Mouse (Mus musculus) frontal cortex, postnatal 25 days (tissue): Measurements from ENCODE around the gene 1110059E24Rik.
"Not testable (repeated sequence)": the region's sequence is repeated elsewhere in the genome, so short reads cannot be mapped to it uniquely, and the experiment has no call there.

Experiments used
- DNase-seq, 2 experiments: peaks; one replicate each; pipeline ENCODE4 v3.0.0; 2022; ENCODE audit warnings: low spot score in 2 of 2

Gene 1110059E24Rik

DNA sequence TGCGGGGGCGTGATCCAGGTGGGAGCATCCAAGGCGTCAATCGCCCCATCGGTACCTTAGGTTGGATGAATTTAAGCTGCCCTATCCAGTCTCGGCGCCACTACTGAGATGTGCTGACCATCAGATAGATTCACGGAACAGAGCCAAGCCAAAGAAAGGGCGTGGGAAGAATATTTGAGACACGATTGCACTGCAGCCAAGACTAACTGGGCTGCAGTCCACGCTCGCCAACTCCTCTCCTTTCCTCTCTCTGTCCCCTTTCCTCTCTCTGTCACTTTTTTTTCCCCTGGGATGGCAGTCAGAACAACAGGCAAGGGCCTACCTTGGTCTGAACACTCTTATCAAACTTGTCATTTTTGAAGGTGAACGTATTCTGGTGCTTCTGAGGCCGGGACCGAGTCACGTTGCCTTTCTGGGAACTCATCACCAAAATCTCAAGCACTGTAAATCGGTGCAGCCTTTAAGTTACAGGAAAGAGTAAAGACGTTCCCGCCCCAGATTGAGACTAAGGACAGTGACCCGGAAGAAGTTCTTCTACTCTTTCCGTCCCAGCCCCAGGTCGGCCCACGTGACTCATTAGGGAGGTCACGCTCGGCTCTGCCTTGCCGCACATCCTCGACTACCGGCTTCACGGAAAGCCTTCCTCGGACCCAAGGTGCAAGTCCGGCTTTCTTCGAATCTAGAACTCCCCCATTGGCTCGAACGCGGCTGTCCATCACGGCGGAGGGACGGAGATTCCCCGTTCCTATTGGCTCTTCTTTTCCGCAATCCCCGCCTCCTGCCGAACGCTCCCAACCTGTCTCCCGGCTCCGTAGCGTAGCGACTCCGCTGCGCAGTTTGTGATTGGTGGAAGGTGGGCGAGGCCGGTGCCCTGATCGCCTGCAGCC is at the start of gene 1110059E24Rik:
1110059E24Rik (minus strand) TSS at position 692 of the 887 bp plus-strand sequence.
- peak; percentile 89 to 93 for DNase-seq

GRCm38 (mm10) chr19:21680986-21681385 is 28.2 kb upstream of the 1110059E24Rik start:
- no peak for DNase-seq

DNA sequence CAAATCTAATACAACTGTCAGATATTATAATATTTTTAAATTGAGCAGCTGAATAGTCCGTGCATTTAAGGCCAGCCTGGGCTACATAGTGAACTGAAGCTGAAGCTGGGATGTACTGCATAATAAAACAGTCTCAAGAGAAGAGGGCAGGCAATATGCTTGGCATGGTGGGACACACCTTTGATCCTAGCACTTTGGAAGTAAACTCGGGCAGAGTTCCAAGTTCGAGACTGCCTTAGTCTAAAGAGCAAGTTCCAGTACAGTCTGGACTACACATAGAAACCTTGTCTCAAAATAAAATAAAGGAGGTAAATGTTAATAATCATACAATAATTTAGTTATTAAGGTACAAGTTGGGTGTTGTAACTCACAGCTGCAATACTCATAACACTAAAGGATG is 27.3 kb upstream of the 1110059E24Rik start:
- DNase-seq: no peak

GRCm38 (mm10) chr19:21674354-21675096 is 21.7 kb upstream of the 1110059E24Rik start:
- no peak for DNase-seq

DNA sequence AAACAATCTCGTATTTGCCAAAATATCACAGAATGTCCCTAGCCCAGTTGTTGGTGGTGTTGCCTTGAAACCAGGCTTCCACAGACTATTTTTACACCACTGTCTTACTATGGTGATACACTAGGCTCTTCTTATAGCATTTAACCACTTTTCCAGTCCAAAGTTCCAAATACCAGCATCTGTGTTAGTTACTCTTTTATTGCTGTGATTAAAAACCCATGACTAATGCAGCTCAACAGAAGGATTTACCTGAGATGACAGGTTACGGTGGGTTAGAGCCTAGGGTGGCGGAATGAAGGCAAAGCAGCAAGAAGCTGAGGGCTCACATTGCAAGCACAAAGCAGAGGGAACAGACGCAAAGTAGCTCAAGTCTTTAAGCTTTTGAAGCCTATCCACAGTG is 16.9 kb upstream of the 1110059E24Rik start:
- DNase-seq: no peak

DNA sequence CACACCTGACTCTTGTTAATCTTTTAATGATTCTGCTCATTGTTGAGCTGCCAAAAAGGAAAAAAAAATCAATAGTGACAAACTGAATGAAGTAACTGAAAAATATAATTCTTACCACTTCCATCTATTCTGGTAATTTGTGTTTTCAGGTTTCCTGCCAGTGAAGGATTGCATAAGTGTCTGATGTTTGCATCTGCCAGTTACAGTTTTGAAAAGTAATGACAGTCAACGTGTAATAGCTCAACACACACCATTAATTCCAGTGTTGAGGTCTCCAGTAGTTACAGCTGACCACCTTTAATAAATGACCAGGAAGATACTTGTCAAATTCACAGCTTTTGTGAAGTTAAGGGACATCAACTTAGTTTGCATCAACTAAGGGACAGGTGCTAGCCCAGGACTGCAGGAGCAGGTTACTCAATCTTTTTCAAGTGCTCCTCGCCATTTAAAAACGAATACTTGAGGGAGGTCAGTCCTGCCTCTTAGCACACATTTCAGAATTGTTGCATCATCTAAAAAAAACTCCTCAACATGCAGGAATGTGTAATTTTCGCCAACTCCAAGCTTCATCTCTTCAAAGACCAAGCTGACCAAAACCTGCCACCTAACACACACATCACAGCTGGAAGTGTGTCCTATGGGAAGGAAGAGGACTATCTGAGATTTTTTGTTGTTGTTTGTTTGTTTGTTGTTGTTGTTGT is 11.1 kb upstream of the 1110059E24Rik start:
- DNase-seq: no peak

- DNase-seq: no peak
Measured at GRCm38 (mm10) chr19:21660734-21661133, 8.0 kb upstream of the 1110059E24Rik start.

DNA sequence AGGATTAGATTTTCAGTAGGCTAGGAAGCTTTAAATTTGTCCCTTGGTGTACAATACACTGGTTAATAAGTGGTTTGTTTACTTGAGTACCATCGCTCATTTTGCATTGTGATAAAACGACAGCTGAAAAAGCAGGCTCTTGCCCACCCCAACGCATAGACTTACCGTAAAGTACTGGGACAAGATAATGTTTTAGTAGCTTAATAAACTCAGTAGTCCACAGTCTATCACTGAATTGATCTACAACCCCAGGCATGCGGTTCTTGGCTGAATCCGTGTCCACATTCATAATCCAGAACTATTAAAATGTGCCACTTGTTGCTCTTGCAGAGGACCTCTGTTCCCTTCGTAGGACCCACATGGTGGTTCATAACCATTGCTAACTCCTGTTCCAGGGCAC is 2.0 kb upstream of the 1110059E24Rik start:
- no peak for DNase-seq

GRCm38 (mm10) chr19:21653172-21653981 is 601 bp upstream of the 1110059E24Rik start, which contains the start of gene Abhd17b:
Gene Abhd17b, plus strand, starts transcription at chr19:21653185.
- peak in 1 of 2 experiments; percentile 16 for DNase-seq

DNA sequence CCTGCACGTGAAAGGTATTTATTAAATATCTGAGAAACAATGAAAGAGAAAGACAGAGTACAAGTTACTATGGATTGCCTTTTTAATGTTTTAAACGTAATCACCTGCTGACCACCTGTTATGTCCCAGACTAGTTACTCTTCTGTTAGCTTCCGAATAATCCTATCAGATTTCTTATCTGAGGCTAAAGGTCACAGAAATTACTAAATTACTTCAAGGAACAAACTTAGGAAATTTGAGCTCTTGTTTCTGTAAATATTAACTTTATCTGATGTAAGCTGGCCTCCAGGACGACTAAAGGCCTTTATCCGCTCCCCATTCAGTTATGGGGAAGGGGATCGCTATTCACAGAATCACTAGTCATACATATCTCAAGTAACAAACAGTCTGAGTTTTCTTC is 1.1 kb downstream of the 1110059E24Rik start:
- no peak for DNase-seq

GRCm38 (mm10) chr19:21646142-21646541 is 6.6 kb downstream of the 1110059E24Rik start:
- DNase-seq: no peak

DNA sequence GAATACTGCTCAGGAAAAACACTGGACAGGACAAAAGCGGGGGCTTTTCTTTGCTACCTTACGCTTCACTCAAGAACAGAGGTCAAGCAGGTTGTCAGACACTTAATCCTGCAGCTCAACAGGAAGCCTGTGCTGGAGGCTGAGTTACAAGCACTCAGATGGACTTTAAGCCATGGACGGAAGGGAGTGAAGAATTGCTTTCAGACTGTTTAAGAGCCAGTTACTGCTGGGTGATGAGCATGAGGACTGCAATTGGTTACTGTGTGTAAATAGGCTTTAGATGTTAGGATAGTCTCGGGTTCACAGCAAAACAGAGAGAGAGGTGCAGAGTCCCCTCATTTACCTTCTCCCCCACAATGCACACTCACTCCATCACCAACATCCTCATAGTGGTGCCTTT is 7.5 kb downstream of the 1110059E24Rik start:
- no peak for DNase-seq

DNA sequence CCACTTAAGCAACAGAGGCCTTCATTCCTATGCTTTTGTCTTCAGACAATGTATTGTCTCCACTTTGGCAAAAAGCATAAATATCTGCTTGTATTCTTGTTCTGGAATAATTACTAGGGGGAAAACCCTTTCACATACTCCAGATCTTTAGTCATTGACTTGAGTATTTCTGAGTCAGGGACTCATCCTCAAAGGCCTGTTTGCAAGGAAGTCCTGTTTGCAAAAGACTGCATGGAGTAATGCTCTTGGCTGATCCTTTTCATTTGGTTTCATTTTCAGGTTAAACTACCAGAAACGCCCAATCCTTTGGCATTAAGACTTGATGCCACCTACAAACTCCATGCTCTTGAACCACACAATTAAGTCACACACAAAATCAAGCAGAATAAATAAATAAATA is 8.8 kb downstream of the 1110059E24Rik start:
- DNase-seq: no peak

DNA sequence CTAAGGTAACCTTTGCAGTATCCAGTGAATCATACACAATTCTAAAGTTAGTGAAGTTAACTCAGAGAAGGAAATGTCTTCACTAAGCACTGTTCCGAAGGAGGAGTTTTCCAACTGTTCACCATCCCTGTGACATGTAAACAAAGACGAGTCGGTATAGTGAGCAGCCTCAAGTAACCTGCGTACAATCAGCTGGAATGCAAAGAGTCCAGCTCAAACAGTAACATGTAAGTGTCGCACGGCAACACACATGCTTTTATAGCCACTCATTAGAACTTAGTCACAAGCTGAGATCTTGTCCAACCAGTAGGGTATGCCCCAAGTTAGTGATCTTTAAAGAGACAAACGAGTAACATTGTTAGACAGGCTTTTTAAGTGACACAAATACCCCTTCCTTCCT is 15.1 kb downstream of the 1110059E24Rik start:
- DNase-seq: no peak

DNA sequence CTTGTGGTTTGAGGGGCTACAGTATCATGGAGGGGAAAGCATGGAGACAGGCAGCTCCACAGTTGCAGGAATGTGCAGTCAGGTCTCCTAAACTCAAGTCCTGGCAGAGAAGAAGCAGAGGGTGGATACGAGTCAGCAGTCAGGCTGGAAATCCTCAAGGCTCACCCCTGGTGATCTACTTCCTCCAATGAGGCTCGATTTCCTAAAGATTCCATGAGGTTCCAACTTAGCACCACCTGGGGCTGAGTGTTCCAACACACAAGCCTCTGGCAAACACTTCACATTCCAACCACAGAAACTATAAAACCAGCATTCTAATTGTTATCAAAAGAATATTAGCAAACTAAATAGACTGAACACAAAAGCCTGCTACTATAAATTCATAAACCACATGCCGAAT is 15.9 kb downstream of the 1110059E24Rik start:
- no peak for DNase-seq

DNA sequence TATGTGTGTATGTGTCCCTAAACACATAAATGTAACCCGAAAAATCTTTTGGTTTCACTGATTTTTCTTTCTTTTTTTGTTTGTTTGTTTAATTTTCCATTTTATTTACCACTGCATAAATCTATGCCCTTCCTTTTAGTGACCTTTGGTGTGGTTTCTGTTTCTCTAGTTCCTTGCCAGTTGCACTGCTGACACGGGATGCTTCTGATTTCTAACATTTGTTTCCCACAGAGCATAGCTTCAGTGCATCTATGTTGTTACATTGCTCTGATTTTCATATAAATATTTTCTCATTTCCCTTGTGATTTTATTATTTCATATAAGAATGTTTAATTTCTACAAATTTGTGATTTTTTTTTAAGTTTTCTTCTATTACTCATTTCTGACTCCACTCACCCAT is 17.4 kb downstream of the 1110059E24Rik start:
- DNase-seq: no peak

- DNase-seq: no peak
Measured at GRCm38 (mm10) chr19:21630656-21631331, 22.0 kb downstream of the 1110059E24Rik start.

GRCm38 (mm10) chr19:21629501-21629900 is 23.3 kb downstream of the 1110059E24Rik start:
- DNase-seq: no peak

DNA sequence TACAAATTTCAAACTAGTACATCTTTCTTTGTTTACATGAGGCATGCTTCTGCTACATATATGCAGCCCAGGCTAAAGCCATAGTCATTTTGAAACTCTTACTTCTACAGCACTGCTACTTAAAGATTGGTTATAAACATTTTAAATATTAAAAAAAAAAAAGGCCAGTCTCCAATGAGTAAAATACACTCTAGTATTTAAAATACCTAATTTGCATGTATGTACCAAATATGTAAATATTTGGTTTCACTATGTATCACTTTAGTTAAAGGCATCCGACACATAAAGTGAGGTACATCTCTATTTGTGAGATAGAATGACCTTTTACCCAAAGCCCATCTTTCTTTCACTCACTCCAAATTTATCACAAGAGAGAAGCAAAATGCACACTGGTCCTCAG is 23.7 kb downstream of the 1110059E24Rik start:
- DNase-seq: no peak

DNA sequence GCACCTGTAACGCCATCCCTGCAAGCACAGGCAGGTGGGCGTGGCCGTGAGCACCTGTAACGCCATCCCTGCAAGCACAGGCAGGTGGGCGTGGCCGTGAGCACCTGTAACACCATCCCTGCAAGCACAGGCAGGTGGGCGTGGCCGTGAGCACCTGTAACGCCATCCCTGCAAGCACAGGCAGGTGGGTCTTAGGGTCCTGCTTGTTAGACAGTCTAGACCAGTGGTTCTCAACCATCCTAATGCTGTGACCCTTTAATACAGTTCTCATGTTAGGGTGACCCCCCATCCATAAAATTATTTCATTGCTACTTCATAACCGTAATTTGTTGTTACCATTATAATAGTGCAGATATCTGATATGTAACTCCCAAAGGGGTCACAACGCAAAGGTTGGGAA is 24.3 kb downstream of the 1110059E24Rik start:
- DNase-seq: not testable (repeated sequence)
